Mouse (Mus musculus) B cell, adult 2 months (primary cell): ENCODE data around the gene Olfr988.
"Not testable (repeated sequence)": the region's sequence is repeated elsewhere in the genome, so short reads cannot be mapped to it uniquely, and the experiment has no call there.

Source experiments
- DNase-seq, 2 experiments: peaks; one replicate each; pipeline ENCODE4 v3.0.0; 2022

Olfr988 gene

GRCm38 (mm10) chr2:85363127-85363526 is at the start of gene Olfr988:
Olfr988 (minus strand) TSS chr2:85363227.
- not testable (repeated sequence) for DNase-seq

- no peak for DNase-seq
Measured at GRCm38 (mm10) chr2:85409369-85409768, 46.3 kb upstream of the Olfr988 start, which contains the start of gene Olfr992. Olfr992 (minus strand) TSS chr2:85409469.

- no peak for DNase-seq
Measured at GRCm38 (mm10) chr2:85339972-85340371, 23.1 kb downstream of the Olfr988 start.

GRCm38 (mm10) chr2:85339215-85339614 is 23.8 kb downstream of the Olfr988 start, which contains the start of gene Olfr987:
Olfr987 (minus strand) TSS chr2:85339315.
- DNase-seq: not testable (repeated sequence)

DNA sequence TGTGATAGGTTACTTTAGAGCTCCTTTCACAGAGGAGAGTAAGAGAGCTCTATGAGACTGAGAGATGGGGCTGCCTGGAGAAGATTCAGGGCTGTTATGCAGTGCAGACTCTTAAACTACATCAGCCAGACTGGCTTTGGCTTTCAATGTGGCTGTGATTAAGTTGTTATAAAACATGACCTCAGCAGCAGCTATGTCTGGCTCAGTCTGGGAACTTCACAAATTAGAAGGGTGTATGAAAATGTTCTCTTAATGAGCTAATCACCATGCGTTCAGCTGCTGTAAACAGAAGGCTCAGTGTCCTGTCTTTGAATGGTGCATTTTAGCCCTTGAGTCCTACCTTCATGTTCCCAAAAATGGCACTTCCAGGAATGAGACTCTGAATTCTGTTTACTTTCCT is 43.9 kb downstream of the Olfr988 start:
- no peak for DNase-seq
